Mouse (Mus musculus) cerebellum, adult 11-12 months (tissue): ENCODE data around the gene Slc26a9.
"Not testable (repeated sequence)": the region's sequence is repeated elsewhere in the genome, so short reads cannot be mapped to it uniquely, and the experiment has no call there.

Source experiments
- DNase-seq: peaks from one replicate; pipeline ENCODE4 v3.0.0; 2022

The Slc26a9 gene

GRCm38 (mm10) chr1:131770656-131771055 lies 26.8 kb downstream of the Slc26a9 start:
- DNase-seq: no peak

GRCm38 (mm10) chr1:131771440-131771839 lies 27.6 kb downstream of the Slc26a9 start:
- DNase-seq: no peak

GRCm38 (mm10) chr1:131794591-131794990 lies 50.8 kb downstream of the Slc26a9 start:
- DNase-seq: no peak

GRCm38 (mm10) chr1:131795171-131795570 lies 51.3 kb downstream of the Slc26a9 start:
- DNase-seq: no peak

- DNase-seq: no peak
Observed at GRCm38 (mm10) chr1:131797202-131797909, 53.5 kb downstream of the Slc26a9 start, which contains the start of gene Pm20d1. Gene Pm20d1, plus strand, starts transcription at chr1:131797381.

GRCm38 (mm10) chr1:131800001-131800400 lies 56.2 kb downstream of the Slc26a9 start:
- DNase-seq: no peak

GRCm38 (mm10) chr1:131801071-131801470 lies 57.2 kb downstream of the Slc26a9 start:
- DNase-seq: no peak

- DNase-seq: no peak
Observed at GRCm38 (mm10) chr1:131802652-131803051, 58.8 kb downstream of the Slc26a9 start.

- DNase-seq: no peak
Observed at GRCm38 (mm10) chr1:131804166-131804565, 60.3 kb downstream of the Slc26a9 start.

- DNase-seq: no peak
Observed at GRCm38 (mm10) chr1:131808986-131809385, 65.2 kb downstream of the Slc26a9 start.

- no peak for DNase-seq
Observed at GRCm38 (mm10) chr1:131809651-131810050, 65.8 kb downstream of the Slc26a9 start.

- no peak for DNase-seq
Observed at GRCm38 (mm10) chr1:131811393-131811792, 67.6 kb downstream of the Slc26a9 start.

- no peak for DNase-seq
Observed at GRCm38 (mm10) chr1:131812006-131812405, 68.2 kb downstream of the Slc26a9 start.

GRCm38 (mm10) chr1:131812631-131813295 lies 68.9 kb downstream of the Slc26a9 start:
- DNase-seq: no peak

- DNase-seq: no peak
Observed at GRCm38 (mm10) chr1:131813731-131814130, 69.9 kb downstream of the Slc26a9 start.

- no peak for DNase-seq
Observed at GRCm38 (mm10) chr1:131814191-131814590, 70.4 kb downstream of the Slc26a9 start.

- DNase-seq: no peak
Observed at GRCm38 (mm10) chr1:131816886-131817285, 73.1 kb downstream of the Slc26a9 start.

- not testable (repeated sequence) for DNase-seq
Observed at GRCm38 (mm10) chr1:131820353-131820752, 76.5 kb downstream of the Slc26a9 start.

GRCm38 (mm10) chr1:131820887-131821328 lies 77.1 kb downstream of the Slc26a9 start:
- no peak for DNase-seq
